Mouse (Mus musculus) bone marrow macrophage, adult 2 months (primary cell): ENCODE results near the gene Zfp12.

Source experiments
- CTCF ChIP-seq: IDR thresholded peaks from 2 replicates; pipeline ENCODE4 v1.5.1; 2012; ENCODE audit warnings: low read depth, mild to moderate bottlenecking, low read length, moderate library complexity
- POLR2A ChIP-seq: IDR thresholded peaks from 2 replicates; pipeline ENCODE4 v1.6.1; 2012; ENCODE audit warnings: mild to moderate bottlenecking, low read depth, low read length, borderline replicate concordance

GRCm38 (mm10) chr5:143266794-143267193 lies 31.8 kb downstream of the Zfp12 start:
- no peak for TF ChIP-seq CTCF
- TF ChIP-seq POLR2A = no peak
